Mouse (Mus musculus) heart, embryonic 10.5 days (tissue): ENCODE data around the gene Cd300a. TPM values are rescaled to one million over a fixed set of nuclear protein-coding genes. Genes with fewer than 3 reads are reported as not detected.

Source experiments
- DNase-seq: peaks from one replicate; pipeline ENCODE4 v3.0.0-alpha.2; 2017; ENCODE audit warnings: low spot score
- H3K27ac ChIP-seq: fragments of 300-500 bp; sonication (generic); 2 replicates; pipeline ENCODE4 v1.5.1; 2016; ENCODE audit warnings: mild to moderate bottlenecking
- H3K27me3 ChIP-seq: fragments of 300-500 bp; sonication (generic); 2 replicates; pipeline ENCODE4 v1.6.1; 2016; ENCODE audit warnings: mild to moderate bottlenecking; ENCODE audit not compliant: poor library complexity, insufficient read depth, severe bottlenecking
- H3K36me3 ChIP-seq: fragments of 300-500 bp; sonication (generic); 2 replicates; pipeline ENCODE4 v1.6.1; 2016; ENCODE audit warnings: mild to moderate bottlenecking, moderate library complexity
- H3K4me1 ChIP-seq: fragments of 300-500 bp; sonication (generic); 2 replicates; pipeline ENCODE4 v1.6.1; 2016; ENCODE audit warnings: mild to moderate bottlenecking
- H3K4me3 ChIP-seq: fragments of 300-500 bp; sonication (generic); 2 replicates; pipeline ENCODE4 v1.5.1; 2016; ENCODE audit warnings: mild to moderate bottlenecking, moderate library complexity
- H3K9me3 ChIP-seq: fragments of 300-500 bp; sonication (generic); 2 replicates; pipeline ENCODE4 v1.6.1; 2016; ENCODE audit warnings: mild to moderate bottlenecking, moderate library complexity
- WGBS: fragments of 180-500 bp; shearing (Covaris S2); methylation state at CpG from one replicate; pipeline ENCODE4 v1.1.7; 2016; 5-methylcytosine and 5-hydroxymethylcytosine counted together
- polyA plus RNA-seq: library from polyadenylated mRNA; unstranded; fragments of >200 nt; fragmentation: Nextera tagmentation; extraction: Ambion mirVana; gene quantifications from 2 replicates; pipeline ENCODE4 v1.2.1, GENCODE M21; 2016

Cd300a gene
- polyA plus RNA-seq, 1 experiment from 2014 or later: 0.62 TPM

DNA sequence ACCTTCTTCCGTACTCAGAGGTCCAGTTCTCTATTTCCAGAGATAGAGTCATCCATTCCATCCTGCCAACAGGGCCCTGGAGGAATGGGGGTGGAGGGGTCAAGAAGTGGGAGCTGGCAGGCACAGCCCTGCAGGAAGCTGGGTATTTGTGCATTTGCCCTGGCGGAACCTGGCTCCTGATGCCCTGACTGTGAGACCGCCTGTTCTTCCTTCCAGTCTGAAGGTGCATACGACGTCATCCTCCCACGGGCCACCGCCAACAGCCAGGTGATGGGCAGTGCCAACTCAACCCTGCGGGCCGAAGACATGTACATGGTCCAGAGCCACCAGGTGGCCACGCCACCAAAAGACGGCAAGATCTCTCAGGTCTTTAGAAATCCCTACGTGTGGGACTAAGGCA, 21.6 kb upstream of the Cd300a start:
- Histone ChIP-seq H3K36me3 (peaks cover 69% of the 10 kb centered on the region), H3K27me3 (no peaks in the 10 kb centered on the region), H3K4me1 (peaks cover 48% of the 10 kb centered on the region), H3K4me3 (no peak overlapping the region), H3K27ac (peak overlapping the region; percentile 79; the same call in 1 of the 2 replicates), H3K9me3 (no peaks in the 10 kb centered on the region)
- DNase-seq: no peak
- WGBS: 90% methylated on average over 12 of the region's 12 CpGs

DNA sequence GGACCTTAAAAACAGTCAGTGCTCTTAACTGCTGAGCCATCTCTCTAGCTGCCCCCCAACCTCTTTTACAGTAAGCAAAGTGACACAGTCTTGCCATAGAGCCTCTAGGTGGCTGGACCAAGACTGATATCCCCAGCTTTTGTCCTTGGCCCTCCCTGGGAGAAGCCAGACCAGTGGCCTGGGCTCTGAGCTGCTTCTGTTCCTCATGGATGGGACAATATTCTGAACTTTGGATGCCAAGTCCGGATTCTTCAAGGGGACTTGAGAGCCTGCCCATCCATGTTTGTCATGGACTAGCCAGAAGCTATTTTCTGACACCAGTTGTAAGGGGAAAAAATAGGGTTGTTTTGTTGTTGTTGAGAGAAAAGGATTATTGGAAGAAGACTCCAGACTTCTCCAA, 20.1 kb upstream of the Cd300a start:
- H3K9me3 ChIP-seq: no peaks in the 10 kb centered on the region
- H3K4me3 ChIP-seq: no peak overlapping the region
- WGBS: 71% methylated on average over 1 of the region's 1 CpGs
- H3K27ac ChIP-seq: no peak overlapping the region
- H3K4me1 ChIP-seq: peaks cover 58% of the 10 kb centered on the region
- no peak for DNase-seq
- H3K27me3 ChIP-seq: no peaks in the 10 kb centered on the region
- H3K36me3 ChIP-seq: peaks cover 55% of the 10 kb centered on the region

DNA sequence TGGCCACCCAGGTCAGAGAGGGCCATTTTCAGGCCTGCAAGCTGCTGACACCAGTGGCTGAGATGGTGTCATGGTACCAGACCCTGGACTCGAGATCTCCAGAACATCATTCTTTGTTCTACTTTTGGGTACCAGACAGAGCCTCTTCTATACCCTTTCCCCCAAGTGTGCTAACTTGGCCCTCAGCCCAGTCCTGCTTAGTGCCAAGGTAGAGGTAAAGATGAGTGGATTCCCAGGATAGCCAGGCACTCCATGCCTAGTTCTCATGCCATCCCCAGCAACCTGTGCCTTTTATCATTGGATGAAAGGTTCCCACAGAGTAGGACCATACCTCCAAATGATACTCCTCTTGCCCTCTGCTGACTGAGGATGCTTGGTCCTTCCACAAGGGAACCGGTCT, 18.3 kb upstream of the Cd300a start:
- Histone ChIP-seq H3K4me3 (no peak overlapping the region), H3K9me3 (no peaks in the 10 kb centered on the region), H3K27ac (no peak overlapping the region), H3K27me3 (no peaks in the 10 kb centered on the region), H3K36me3 (peaks cover 46% of the 10 kb centered on the region), H3K4me1 (peaks cover 67% of the 10 kb centered on the region)
- DNase-seq: no peak
- 83% methylated on average over 2 of the region's 2 CpGs for WGBS

DNA sequence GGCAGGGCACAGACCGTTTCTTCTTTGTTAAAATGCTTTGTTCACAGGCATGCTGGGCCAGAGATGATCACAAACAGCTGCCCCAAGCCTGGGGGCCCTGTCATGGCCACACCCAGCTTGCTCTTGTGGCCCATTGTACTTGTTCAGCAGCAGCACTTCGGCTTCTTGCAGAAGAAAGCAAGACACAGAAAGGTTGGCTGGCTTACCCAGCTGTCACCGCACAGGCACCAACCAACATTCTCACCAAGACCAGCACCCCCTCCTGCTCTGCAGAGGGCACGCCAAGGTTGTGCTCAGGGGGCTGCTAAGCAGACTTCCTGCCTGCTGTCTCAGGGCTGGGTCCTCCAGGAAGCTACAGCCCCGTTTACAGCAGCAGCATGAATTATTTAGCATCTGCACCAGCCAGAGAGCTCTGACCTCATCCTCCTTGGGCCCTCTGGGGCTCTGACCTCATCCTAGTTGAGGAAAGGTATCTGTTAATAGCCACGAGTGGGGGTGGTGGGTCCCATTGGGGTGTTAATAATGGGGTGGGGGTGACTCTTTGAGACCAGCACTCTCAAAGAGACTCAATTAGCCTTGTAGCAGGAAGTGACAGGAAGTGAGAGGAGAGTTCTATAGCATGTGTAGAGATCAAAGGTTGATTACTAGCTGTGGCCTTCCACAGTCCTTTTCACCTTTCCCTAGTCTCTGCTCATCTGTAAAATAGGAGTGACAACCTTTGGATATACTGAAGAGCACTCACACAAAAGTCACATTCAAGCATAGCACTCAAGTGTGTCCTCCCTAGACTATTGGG, 16.6 kb upstream of the Cd300a start:
- Histone ChIP-seq H3K27me3 (no peaks in the 10 kb centered on the region), H3K4me3 (no peak overlapping the region), H3K9me3 (no peaks in the 10 kb centered on the region), H3K27ac (peak overlapping the region; percentile 77), H3K4me1 (peaks cover 56% of the 10 kb centered on the region), H3K36me3 (peaks cover 39% of the 10 kb centered on the region)
- no peak for DNase-seq
- 26% methylated on average over 6 of the region's 6 CpGs for whole genome bisulfite sequencing

DNA sequence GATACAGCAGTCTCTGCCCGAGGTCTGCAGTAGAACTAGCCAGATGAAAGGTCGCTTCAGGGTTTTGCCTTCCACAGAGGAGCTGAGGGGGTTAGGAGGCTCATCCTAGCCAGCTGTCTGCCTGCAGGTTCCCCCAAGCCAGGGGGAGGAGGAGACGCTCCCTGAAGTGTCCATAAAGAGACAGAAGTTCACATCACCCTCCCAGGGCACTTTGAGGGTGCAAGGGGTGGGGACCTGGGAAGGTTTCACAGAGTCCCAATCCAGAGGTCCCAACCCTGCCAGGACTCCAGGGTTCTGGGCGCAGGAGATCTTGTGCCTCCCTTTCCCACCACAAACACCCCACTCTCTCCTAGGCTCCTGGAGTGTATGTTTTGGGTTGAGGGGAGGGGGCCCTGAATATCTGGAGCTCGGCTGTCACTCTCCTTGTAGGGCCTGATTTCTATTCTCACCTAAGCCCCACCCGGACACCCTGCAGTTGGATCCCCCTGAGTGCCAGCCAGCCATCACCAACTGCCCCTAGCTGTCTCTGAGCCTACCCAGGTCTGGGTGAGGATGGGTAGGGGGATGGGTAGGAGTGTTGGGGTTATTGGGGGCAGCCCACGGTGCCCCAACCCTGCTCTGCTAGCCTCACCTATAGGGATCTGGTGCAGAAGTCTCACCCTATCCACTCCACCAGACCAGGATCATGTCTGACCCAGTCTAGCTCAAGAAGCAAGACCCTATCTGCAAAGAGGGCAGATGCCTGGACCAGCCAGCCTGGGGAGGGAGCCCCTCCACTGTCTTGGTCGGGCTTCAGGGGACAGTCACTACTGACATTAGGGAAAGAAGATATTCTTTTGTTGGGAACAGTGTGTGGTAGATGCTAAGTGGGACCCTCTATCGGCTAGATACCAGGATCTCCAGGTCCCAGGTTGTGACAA, 15.4 kb upstream of the Cd300a start:
- Histone ChIP-seq H3K4me1 (peaks cover 49% of the 10 kb centered on the region), H3K27ac (peak overlapping the region; percentile 77), H3K4me3 (no peak overlapping the region), H3K9me3 (no peaks in the 10 kb centered on the region), H3K36me3 (peaks cover 27% of the 10 kb centered on the region), H3K27me3 (no peaks in the 10 kb centered on the region)
- DNase-seq: no peak
- WGBS: 36% methylated on average over 9 of the region's 9 CpGs

DNA sequence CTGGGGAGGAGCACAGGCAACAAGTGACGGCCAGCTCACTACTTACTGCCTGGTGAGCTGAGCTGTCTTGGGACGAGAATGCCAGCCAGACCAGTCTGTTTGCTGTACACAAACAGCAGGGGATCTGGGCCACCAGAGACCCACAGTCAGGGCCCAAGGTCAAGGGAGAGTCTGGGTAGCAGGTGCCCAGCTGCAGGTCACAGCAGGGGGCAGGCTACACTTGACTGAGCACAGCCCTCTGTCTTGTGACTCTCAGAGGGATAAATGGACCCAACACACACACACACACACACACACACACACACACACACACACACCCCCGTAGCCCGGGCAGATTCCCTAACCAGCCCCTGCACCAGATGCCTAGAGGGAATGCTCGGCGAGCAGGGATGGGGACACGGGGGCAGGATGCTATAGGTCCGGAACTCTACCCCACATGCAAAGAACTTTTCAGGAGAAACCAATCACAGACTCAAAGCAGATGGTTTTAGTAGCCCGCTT, 14.5 kb upstream of the Cd300a start:
- Histone ChIP-seq H3K4me1 (peaks cover 49% of the 10 kb centered on the region), H3K36me3 (peaks cover 18% of the 10 kb centered on the region), H3K27ac (peak overlapping the region; percentile 32), H3K9me3 (no peaks in the 10 kb centered on the region), H3K27me3 (no peaks in the 10 kb centered on the region), H3K4me3 (no peak overlapping the region)
- DNase-seq: no peak
- WGBS: 14% methylated on average over 9 of the region's 9 CpGs

DNA sequence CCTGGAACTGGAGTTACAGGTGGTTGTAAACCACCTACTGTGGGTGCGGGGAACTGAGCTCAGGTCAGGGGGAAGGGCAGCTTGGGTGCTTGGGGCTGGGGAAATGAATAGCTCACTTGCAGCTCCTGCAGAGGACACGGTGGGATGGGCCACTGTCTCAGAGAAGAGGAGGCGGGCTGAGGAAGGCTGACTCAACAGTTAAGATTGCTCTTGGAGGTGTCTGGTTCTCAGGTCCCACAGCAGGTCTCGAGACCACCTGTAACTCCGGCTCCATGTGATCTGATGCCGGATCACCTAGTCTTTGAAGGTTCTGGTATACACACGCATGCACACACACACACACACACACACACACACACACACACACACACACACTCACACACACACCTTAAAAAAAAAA, 13.7 kb upstream of the Cd300a start:
- H3K4me3 ChIP-seq: no peak overlapping the region
- H3K36me3 ChIP-seq: peaks cover 10% of the 10 kb centered on the region
- H3K4me1 ChIP-seq: peaks cover 49% of the 10 kb centered on the region
- no peaks in the 10 kb centered on the region for H3K27me3 ChIP-seq
- no peaks in the 10 kb centered on the region for H3K9me3 ChIP-seq
- WGBS: 48% methylated on average over 7 of the region's 7 CpGs
- H3K27ac ChIP-seq: 0 out of 2 replicates have a peak overlapping the region, but pooled peaks have one; percentile 32
- no peak for DNase-seq

DNA sequence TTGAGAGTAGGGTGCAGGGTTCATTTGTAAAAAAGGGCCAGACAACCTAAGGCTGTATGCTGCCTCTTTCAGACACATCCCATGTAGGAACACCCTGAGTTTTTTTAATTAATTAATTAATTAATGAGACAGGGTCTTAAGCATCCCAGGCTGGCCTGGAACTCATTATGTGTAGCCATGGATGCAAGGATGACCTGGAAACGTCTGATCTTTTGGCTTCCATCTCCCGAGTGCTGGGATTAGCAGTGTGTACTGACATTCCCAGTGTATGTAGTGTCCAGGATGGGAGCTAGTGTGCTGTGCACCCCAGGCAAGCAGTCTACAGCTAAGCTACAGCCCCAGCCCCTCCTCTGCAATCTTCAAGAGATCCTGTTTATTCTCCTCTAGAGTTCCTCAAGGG, 13.2 kb upstream of the Cd300a start:
- WGBS: 47% methylated on average over 2 of the region's 2 CpGs

DNA sequence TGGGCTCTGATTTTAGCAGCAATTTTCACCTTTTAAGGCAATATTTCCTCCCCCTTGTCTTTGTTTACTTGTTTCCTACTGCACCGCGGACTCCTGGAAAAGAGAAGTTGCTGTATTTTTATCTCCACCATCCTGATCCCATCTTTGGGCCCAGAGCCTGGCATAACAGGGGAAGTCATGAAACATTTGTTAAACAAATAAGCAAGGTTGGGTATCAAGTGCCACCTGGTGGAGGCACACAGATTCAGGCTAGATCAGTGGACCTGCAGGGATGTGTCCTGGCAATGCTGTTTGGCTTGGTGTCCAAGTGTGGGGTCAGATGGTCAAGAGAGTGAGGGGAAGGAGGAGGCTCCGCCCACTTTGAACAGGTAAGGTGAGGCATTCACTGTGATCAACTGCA, 12.7 kb upstream of the Cd300a start:
- Histone ChIP-seq H3K4me3 (no peak overlapping the region), H3K27me3 (no peaks in the 10 kb centered on the region), H3K36me3 (0 out of 2 replicates have a peak, but pooled peaks cover 5% of the 10 kb centered on the region), H3K27ac (no peak overlapping the region), H3K4me1 (peaks cover 49% of the 10 kb centered on the region), H3K9me3 (no peaks in the 10 kb centered on the region)
- WGBS: 30% methylated on average over 3 of the region's 3 CpGs
- DNase-seq: peak; percentile 79

More for the DNA sequence above, 13.2 kb upstream of the Cd300a start:
- DNase-seq: no peak
- Histone ChIP-seq H3K27me3 (no peaks in the 10 kb centered on the region), H3K4me1 (peaks cover 49% of the 10 kb centered on the region), H3K27ac (no peak overlapping the region), H3K9me3 (no peaks in the 10 kb centered on the region), H3K4me3 (no peak overlapping the region), H3K36me3 (peaks cover 5% of the 10 kb centered on the region; the same call in 1 of the 2 replicates)

DNA sequence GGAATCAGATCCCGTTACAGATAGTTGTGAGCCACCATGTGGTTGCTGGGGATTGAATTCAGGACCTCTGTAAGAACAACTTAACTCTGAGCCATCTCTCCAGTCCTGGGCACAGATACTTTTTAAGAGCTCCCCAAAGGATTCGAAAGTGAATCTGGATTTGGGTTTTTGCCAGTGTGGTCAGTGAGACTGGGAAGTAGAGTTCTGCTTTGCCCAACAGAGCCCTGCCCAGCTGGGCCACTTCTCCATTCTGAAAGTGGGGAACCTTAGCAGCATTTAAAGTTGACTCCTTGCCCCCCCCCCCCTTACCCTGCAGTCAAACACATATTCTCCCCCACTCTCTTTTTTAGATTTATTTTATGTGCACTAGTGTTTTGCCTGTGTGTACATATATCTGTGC, 10.2 kb upstream of the Cd300a start:
- H3K4me1 ChIP-seq: peaks cover 29% of the 10 kb centered on the region
- no peaks in the 10 kb centered on the region for H3K9me3 ChIP-seq
- no peak overlapping the region for H3K4me3 ChIP-seq
- DNase-seq: no peak
- H3K27me3 ChIP-seq: no peaks in the 10 kb centered on the region
- no peak overlapping the region for H3K27ac ChIP-seq
- WGBS: 66% methylated on average over 2 of the region's 2 CpGs
- no peaks in the 10 kb centered on the region for H3K36me3 ChIP-seq

DNA sequence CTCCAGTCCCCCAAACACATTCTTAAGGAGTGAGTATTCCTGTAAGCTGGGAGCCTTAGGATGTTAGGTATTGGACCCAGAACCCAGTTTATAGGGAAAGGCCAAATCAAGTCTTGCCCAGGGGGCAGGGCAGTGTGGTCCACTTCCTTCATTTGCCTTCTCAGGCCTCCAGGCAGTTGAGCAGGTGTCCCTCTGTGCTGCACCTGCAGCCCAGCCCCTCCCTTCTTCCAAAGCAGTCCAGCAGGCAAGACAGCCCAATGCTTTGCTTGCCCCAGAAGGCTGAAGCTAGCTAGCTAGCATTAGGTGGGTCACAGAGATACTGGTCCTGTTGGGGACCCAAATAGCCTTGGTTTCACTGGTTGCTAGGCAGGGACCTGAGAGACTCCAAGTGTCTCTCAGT, 9.7 kb upstream of the Cd300a start:
- Histone ChIP-seq H3K4me1 (peaks cover 24% of the 10 kb centered on the region), H3K27me3 (no peaks in the 10 kb centered on the region), H3K27ac (no peak overlapping the region), H3K4me3 (no peak overlapping the region), H3K9me3 (no peaks in the 10 kb centered on the region), H3K36me3 (no peaks in the 10 kb centered on the region)
- no peak for DNase-seq

DNA sequence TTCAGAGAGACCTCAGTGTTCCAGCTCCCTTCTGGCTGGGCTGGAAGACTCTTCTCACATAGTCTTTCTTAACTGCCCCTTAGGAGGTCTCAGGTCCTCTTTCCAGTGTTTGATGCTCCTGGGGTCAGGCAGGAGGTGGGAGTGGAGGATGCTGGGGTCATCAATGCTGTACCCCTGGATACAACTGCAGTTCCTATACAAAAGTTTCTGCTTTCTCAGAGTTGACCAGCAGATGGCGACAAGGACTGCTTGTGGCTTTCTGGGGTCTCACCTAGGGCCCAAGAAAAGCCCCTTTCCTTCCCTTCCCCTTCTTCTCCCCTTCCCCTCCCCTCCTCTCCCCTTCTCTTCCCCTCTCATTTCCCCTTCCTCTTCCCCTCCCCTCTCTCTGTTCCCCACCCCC, 9.3 kb upstream of the Cd300a start:
- 0% methylated on average over 1 of the region's 1 CpGs for WGBS
- Histone ChIP-seq H3K36me3 (no peaks in the 10 kb centered on the region), H3K4me3 (no peak overlapping the region), H3K27me3 (no peaks in the 10 kb centered on the region), H3K4me1 (peaks cover 20% of the 10 kb centered on the region), H3K27ac (no peak overlapping the region), H3K9me3 (no peaks in the 10 kb centered on the region)
- no peak for DNase-seq

DNA sequence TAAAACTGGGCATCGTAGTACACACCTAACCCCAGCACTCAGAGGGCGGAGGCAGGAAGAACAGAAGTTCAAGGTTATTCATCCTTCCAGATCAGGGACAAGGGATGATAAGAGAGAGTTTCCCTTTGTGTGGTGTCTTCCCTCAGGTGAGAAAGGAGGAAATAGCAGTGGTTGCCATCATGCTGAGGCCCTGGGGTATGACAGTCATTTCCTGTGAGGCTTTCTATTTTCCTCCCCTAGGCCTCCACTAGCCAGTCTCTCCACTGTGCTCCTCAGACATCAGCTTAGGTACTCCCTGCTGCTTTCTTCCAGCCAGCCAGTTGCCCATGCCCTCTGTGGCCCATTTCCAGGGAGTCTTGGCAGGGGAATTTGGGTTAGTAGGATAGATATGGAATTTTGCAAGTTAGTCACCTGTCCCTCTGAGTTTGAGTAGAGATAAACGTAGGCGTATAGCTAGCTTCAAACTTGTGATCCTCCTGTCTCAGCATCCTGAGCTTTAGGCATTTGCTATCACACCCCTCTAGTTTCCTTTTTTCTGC, 6.5 kb upstream of the Cd300a start:
- Histone ChIP-seq H3K27ac (no peak overlapping the region), H3K4me1 (peaks cover 5% of the 10 kb centered on the region; the same call in 1 of the 2 replicates), H3K9me3 (no peaks in the 10 kb centered on the region), H3K4me3 (no peak overlapping the region), H3K36me3 (no peaks in the 10 kb centered on the region), H3K27me3 (peaks cover 5% of the 10 kb centered on the region; the same call in 1 of the 2 replicates)
- no peak for DNase-seq
- 84% methylated on average over 4 of the region's 4 CpGs for WGBS
